Mouse (Mus musculus): ENCODE results near the gene Cplx3.

GRCm38 (mm10) chr9:57638651-57639459 is 32.8 kb upstream of the Cplx3 start:
- no peak for TF ChIP-seq EP300 (IDR thresholded peaks at IDR 0.05; ENCODE audit: low read depth)
- TF ChIP-seq CTCF (IDR thresholded peaks at IDR 0.05; ENCODE audit: low read depth): no peak
